Mouse (Mus musculus) heart, adult 8-10 months (tissue): ENCODE measurements around the gene Ugt1a5. TPM values are rescaled to one million over a fixed set of nuclear protein-coding genes. Genes with fewer than 3 reads are reported as not detected.

ENCODE experiments used
- DNase-seq: peaks from one replicate; pipeline ENCODE4 v3.0.0; 2022; ENCODE audit warnings: low spot score
- total RNA-seq, 4 experiments: library from RNA; stranded (reverse); gene quantifications; 2 replicates each; pipeline ENCODE4 v1.2.4; 2022

Gene Ugt1a5
- total RNA-seq, 4 experiments from 2014 or later, result 0.12 to 0.26 (median 0.22) TPM; not detected in 1

DNA sequence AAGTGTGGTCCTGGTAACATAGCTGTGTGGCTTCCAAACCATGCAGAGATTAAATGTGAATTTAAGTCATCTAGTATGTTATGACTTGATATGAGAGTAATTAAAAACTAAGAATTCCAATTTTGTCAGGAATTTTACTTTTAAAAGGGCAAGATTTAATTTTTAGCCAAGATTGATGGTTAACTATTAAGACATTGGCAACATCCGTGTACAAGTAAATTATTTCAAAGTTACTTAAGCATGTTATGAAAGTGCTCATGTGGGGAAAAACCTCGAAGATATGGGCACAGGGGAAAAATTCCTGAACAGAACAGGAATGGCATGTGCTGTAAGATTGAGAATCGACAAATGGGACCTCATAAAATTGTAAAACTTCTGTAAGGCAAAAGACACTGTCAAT lies 31.6 kb downstream of the Ugt1a5 start:
- no peak for DNase-seq

DNA sequence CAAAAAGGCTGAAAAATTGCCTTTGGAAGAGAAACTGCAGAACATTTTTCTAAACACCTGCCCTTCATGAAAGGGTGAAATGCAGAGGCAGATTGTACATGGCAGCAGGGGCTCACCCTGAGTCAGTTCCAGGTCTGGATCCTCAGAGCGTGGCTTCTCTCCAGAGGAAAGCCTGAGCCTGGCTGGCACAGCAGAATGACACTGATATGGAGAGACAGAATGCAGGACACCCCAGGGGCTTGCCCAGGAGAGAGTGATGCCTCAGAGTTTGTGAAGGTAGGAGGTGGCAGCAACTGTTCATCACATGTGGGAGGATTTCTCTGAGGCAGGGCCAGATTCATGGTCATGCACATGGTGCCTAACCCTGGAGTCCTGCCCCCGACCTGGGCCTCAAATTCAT lies 34.2 kb downstream of the Ugt1a5 start:
- no peak for DNase-seq

DNA sequence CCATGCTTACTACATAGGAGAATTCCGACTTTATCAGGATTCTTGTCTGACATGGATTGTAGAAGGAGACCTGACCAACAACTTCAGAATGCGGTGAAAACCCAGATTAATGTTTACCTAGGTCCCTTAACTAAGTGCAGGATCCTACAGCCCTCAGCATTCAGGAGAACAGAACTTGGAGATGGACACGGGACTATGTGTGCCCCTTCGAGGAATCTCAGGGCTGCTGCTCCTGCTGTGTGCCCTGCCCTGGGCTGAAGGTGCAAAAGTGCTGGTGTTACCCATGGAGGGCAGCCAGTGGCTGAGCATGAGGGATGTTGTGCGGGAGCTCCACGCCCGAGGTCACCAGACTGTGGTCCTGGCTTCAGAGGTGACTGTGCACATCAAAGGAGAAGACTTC lies 34.6 kb downstream of the Ugt1a5 start, which contains the start of gene Ugt1a2:
Ugt1a2 (plus strand) TSS at position 146 of the 400 bp plus-strand sequence.
- no peak for DNase-seq

DNA sequence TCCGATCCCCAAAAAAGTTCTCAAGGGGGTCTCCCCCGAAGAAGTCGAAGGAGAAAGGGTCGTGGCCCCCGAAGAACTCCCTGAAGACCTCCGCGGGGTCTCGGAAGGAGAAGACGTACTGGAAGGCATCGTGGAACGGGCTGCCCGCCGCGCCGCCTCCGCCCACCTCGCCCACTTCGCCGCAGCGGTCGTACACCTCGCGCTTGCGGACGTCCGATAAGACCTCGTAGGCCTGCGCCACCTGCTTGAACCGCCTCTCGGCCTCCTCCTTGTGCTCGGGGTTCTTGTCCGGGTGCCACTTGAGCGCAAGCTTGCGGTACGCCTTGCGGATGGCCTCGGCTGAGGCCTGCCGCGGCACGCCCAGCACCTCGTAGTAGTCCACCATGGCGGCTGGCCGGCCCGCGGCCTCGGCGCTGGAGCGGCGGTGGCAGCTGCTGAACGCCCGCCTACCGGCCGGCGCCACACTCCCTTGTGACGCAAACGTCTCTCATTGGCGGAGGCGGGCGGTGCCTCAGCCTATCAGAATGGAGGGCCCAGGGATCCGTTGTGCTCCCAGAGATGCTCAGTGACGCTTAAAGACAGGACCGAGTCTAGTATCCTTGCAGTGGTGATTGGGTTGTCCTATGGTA lies 39.6 kb downstream of the Ugt1a5 start, which contains the start of gene Dnajb3:
Dnajb3 (minus strand) TSS at position 489 of the 629 bp plus-strand sequence.
- DNase-seq, result no peak

DNA sequence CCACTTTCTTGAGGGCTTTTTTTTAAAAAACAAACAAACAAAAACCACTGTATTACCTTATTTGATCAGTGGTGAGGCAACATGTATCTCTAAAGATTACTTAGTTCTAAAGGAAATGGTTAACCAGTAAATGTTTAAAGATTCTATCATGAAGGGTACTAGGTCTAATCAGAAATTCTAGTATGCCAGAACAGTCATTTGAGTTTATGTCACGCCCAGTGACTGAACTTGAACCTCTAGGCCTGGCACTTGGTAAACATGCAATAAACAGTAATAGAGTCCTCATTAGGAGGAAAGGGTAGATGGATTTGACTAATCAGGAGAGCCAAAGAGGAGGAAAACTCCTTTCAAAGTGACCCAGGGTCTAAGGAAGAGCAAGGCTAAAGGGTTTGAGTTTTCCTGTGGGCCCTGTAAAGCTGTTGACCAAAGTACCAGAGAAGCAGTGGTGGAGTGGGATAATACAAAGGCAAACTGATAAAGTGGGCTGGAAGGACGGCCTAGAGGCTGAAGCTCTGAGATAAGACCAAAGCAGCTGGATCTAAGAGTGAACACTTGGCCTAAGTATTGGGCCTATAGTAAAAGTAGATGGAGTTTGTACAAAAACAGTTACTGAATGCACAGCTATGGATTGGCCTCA lies 41.1 kb downstream of the Ugt1a5 start:
- no peak for DNase-seq

DNA sequence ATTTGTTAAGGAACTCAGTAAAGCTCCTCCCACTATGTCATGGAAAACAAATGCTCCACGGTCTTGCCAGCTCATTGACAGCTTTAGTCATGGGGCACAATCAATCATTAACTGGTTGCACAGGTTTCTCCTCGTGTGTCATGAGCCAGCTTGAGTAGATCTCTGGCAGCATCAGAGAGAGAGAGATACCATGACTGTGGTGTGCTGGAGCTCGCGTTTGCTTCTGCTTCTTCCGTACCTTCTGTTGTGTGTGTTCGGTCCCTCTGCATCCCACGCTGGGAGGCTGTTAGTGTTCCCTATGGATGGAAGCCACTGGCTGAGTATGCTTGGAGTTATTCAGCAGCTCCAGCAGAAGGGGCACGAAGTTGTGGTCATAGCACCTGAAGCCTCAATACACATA lies 46.0 kb downstream of the Ugt1a5 start, which contains the start of gene Ugt1a1:
Ugt1a1 (plus strand) TSS at position 148 of the 400 bp plus-strand sequence.
- DNase-seq, result no peak

DNA sequence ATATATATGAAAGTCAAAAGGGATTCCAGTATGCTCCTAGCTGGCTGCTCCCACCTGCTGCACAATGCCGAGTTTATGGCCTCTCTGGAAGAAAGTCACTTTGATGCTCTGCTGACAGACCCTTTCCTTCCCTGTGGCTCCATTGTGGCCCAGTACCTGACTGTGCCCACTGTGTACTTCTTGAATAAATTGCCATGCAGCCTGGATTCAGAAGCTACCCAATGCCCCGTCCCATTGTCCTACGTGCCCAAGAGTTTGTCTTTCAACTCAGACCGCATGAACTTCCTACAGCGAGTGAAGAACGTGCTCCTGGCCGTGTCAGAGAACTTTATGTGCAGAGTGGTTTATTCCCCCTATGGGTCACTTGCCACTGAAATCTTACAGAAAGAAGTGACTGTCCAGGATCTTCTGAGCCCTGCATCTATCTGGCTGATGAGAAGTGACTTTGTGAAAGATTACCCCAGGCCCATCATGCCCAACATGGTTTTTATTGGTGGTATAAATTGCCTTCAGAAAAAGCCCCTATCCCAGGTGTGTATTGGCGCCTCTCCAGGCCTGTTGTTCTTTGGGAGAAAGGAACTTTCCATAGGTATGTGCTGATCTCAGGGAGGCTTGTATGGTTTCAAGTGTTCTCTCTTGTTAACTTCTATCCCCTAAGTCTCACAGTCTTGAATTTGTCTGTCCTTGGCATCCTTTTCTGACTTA lies 46.7 kb downstream of the Ugt1a5 start:
- peak; percentile 5 for DNase-seq

DNA sequence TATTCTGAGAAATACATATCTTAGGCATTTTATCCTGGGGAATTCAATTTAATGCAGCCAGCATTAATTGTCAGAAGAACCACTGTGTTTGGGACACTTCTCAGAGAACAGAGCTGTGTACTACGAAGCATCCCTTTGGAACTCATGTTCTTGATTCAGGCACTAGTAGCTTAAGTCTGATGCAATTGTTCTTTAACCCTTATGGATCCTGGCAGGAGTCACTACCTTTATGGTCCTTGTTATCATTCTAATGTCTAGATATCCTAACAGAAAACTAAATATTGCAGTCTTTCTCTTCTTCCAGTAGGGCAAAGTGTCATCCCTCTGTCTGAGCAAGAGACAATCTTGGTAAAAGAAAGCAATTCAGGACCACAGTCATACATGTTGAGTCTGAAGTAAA lies 47.2 kb downstream of the Ugt1a5 start:
- no peak for DNase-seq

DNA sequence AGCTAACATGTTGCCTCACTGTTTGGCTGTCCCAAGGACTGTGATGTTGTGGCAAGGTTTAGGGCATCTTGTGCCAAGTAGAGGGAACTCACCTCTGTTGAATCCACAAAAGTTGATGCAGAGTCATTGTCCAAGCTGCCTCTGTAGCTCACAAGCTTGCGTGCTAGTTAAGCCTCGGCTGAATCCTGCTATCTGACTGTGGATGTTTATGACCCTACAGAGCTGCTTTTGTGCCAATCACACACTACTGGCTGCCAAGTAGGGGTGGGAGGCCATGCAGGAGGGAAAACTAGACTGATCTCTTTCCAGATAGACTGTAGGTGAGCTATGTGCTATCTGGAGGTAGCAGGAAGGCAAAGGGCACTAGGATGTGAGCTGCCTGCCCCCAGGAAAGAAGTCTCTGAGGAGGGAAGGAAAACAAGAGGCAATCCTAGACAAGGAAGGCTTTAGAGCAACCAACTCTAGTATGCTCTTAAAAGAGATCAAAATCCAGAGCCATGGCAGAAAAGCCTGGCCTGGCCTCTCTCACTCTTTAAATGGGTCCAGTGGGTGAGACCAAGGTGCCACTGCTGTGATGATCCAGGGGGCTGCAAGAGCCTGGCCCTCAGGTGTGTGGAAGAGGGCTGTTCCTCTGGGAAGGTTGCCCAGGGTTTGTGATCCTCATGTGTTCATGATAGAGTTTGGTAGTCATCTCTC lies 48.1 kb downstream of the Ugt1a5 start:
- DNase-seq, result peak; percentile 9

DNA sequence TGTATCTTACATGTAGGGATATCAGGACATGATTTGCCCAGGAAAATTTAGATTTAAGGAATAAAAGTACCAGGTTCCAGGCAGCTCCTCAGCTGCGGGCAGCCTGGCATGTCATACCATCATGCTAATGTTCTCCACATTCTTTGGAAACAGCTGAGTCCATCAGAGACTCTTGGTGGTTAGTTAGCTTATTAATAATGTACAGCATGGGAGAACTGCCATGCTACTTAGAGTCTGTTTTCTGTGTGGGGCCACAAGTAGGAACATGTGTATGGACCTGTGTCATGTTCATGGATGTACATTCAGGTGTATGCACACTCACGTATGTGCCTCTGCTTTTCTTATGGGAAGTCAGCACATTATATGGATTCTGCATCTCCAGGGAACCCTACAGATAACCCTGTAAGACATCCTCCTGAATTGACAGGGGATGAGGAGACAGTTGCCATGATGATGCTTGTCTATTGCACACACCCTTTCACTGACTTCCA lies 48.7 kb downstream of the Ugt1a5 start:
- DNase-seq, result peak; percentile 9

DNA sequence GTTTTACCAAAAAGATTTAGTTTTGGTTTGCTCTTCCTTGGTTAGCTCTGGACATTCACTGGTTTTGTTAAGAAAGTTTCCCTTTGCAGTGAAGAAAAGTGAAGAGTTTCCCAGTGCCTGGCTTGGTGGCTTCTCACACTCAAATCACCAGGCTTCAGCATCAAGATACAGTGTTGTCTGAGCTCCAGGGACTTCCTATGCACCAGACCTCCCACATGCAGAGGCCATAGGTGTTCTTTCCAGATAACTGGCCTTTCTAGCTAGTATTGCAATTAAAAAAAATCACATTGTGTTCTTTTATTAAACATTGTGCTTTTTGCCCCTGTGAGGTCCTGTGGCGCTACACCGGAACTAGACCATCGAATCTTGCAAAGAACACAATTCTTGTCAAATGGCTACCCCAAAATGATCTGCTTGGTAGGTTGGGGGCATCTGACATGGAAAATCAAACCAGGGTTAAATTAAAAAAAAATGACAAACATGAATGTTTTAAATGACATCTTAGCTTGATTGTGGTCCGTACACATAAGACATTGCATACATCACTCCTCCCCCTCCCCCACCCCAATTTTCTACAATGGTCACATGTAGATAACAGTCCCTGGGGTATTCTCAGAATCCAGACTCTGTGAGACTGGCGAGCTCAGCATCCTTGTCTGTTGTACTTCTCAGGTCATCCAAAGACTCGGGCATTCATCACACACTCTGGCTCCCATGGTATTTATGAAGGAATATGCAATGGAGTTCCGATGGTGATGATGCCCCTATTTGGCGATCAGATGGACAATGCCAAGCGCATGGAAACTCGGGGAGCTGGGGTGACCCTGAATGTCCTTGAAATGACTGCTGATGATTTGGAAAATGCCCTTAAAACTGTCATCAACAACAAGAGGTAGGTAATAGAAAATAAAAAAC lies 49.9 kb downstream of the Ugt1a5 start:
- DNase-seq, result peak; percentile 5

DNA sequence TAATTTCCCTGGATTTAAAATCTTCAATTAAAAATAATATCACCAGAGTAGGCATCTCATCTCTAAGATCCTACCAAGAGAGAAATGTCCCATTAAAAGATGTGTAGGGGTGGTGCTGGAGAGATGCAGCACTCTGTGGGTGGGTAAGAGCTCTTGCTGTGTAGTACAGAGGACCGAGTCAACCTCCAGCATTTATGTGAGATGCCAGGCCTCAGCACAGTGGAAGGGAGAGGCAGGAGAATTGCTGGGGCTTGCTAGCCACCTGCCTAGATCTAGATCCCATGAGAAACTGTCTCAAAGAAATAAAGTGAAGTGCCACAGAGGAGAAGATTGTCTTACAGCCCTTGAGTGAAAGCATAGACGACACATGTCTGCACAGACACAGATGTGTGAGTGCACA lies 50.7 kb downstream of the Ugt1a5 start:
- no peak for DNase-seq

DNA sequence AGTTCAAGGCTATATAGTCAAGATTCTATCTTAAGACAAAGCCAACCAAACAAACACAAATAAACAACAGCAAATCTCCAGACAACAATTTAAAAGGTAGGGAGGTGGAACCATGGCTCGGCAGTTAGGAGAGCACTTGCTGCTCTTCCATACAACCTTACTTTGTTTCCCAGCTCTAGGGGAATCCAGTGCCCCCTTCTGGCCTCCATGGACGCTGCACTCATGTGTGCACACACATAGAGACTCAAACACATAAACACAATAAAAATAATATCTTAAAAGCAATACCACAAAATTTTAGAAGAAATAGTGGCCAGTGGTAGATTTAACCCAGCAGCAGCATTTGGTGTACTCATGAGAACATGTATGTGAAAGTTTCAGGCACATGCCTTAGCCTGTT lies 51.3 kb downstream of the Ugt1a5 start:
- peak; percentile 4 for DNase-seq

DNA sequence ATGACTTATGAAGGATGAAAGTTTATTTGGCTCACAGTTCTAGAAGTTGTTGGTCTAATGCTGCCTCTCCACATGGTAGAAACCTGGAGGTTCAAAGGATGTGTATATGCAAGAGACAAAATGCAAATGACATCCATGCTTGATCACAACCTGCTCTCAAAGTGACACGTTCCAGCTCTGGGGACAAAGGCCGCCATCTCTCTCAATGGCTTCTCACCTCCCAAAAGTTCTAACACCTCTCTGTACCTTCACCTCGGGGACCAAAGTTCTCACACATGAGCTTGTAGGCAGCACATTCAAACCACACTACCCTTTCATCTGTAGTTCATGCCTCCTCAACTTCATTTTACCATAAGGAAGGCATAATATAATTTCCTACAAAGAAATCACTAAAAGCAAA lies 51.8 kb downstream of the Ugt1a5 start:
- peak; percentile 5 for DNase-seq

DNA sequence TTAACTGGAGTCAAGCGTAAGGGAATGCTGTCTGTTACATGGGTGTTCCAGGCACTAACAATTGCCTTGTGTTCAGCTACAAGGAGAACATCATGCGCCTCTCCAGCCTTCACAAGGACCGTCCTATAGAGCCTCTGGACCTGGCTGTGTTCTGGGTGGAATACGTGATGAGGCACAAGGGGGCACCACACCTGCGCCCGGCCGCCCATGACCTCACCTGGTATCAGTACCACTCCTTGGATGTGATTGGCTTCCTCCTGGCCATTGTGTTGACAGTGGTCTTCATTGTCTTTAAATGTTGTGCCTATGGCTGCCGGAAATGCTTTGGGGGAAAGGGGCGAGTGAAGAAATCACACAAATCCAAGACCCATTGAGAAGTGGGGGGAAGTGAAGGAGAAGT lies 52.2 kb downstream of the Ugt1a5 start:
- DNase-seq, result peak; percentile 1

DNA sequence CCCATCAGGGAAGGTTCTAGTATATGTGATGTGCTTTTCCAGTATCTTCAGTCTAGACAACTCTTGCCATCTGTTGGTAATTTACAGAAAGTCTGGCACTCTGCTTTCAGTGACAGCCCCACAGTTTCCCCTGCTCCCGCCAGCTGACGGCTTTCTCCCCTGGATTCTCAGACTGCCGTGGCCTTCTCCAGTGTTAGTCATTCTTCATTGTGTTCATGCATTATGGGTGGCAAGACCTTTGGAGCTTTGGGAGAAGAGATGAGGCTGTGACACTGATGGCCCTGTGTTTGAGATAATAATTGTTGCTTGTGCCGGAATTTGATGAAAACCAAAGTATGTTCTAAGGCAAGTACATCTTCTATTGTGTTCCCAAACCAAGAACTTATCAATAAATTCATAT lies 52.8 kb downstream of the Ugt1a5 start:
- DNase-seq, result no peak

DNA sequence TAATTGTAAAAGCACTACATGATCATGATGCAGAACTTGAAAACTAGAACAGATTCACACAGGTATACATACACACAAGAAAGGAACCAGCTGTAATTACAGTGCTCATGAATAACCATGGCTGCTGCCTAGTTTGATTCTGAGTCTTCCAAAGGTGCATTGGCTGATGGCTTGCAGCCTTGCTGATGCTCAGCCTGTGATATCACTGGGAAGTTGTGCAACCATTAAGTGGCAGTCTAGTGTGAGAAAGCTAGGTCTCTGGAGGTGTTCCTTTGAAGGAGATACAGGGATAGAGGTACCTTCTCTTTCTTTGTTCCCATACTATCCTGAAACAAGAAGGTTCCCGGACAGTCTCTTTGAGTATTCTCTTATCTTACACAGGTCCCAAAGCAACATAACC lies 53.2 kb downstream of the Ugt1a5 start:
- peak; percentile 11 for DNase-seq

DNA sequence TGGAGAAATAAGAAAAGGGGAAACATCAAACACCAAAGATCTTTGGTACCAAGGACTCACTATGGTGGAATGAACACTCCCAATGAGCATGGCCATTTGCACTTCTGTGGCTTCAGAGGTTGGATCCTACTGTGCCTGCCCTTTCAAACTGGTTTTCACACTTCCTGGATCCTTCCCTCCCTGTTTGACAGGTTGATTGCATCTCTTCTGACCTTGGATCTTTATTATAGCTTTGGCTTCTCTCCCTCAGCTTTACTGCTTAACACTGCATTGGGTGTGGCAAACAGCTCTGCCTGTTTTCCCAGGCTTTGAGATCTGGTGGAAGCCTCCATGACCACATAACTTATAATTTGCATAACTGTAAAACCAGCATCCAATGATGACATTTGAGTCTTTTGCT lies 54.5 kb downstream of the Ugt1a5 start:
- DNase-seq, result peak; percentile 11

DNA sequence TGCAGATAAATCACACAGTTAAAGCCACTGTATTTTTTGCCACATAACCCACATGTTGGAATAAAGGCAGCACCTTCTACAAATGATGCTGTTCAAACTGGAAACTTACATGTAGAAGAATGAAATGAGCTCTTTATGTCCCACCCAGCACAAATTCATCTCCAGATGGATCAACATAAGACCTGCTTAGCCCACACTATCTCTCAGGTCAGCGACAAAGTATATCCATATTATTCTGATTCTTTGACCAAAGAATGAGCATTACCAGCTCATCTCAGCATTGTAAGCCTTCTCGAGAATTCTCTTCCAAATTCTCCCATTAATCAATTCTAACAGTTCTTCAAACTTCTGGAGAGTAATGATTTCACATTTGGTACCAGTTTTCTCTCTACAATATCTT lies 56.4 kb downstream of the Ugt1a5 start:
- DNase-seq, result no peak

DNA sequence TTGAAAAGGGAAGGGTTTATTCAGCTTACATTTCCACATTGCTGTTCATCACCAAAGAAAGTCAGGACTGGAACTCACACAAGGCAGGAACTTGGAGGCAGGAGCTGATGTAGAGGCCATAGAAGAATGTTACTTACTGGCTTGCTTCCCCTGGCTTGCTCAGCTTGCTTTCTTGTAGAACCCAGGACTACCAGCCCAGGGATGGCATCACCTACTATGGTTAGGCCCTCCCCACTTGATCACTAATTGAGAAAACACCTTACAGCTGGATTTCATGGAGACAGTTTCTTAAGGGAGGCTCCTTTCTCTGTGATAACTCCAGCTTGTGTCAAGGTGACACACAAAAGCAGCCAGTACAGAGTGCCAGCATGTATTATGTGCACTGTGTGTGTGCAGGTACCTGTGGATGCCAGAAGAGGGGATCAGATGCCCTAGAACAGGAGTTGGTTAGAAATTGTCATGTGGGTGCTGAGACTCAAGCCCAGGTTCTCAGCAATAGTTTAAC lies 57.3 kb downstream of the Ugt1a5 start:
- DNase-seq, result peak; percentile 6

DNA sequence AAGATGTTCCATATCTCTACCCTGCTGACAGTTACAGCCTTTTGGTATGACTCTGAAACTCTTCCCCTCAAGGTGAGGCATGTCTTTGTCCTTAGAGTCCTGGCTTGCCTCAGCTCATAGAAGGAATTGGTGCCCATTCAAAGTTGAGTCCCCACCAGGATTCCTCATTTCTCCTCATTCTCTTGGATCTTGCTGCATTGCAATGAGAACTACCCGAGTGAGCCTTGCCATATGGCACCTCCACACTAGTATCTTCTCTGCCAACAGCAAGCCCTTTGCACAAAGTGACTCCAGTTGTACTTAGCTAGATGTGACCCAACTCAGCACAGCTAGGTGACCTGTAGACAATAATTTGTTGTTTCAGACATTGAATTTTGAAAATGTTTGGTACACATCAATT lies 57.8 kb downstream of the Ugt1a5 start:
- DNase-seq, result peak; percentile 13
